Mouse (Mus musculus) left cerebral cortex, adult 2 months (tissue): Measurements from ENCODE around the gene Olfr222. TPM values are rescaled to one million over a fixed set of nuclear protein-coding genes. Genes with fewer than 3 reads are reported as not detected.

Source experiments
- DNase-seq, 2 experiments: peaks; one replicate each; pipeline ENCODE4 v3.0.0; 2021 to 2022; ENCODE audit warnings: low spot score in 2 of 2, mixed read lengths in 1 of 2; ENCODE audit errors: extremely low spot score in 1 of 2
- H3K27ac ChIP-seq: fragments of 200-600 bp; 2 replicates; pipeline ENCODE4 v1.8.1; 2022
- H3K4me3 ChIP-seq: fragments of 200-600 bp; 2 replicates; pipeline ENCODE4 v1.8.1; 2022
- CTCF ChIP-seq: fragments of 200-600 bp; IDR thresholded peaks from 2 replicates; pipeline ENCODE4 v1.8.1; 2022; ENCODE audit warnings: antibody characterized with exemption, mild to moderate bottlenecking, moderate library complexity
- intact Hi-C: fragments of 180-260 bp; cut with DNase I; formaldehyde crosslinking; loops from one replicate; pipeline ENCODE4 v1.15.1; 2025
- total RNA-seq, 2 experiments: library from RNA; stranded (reverse); gene quantifications; 2 replicates each; pipeline ENCODE4 v1.2.3; 2021

Gene Olfr222
- total RNA-seq, 2 experiments from 2014 or later, result not detected

DNA sequence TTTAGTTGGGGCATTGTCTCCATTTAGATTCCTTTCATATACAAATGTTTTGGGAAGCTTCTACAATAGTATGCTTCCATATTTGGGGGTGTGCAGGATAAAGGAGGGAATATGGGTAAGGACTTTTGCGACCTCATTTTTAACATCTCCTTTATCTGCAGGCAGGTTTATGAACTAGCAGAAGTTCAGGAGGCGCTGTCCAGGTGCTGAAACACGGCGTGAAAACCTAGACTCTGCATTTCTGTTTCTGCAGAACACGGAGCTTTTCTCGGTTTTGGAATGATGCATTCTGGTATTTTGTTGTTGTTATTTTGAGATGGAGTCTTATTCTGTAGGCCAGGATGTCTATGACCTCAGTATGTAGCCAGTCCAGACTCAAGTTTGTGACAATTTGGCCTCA lies 8.5 kb upstream of the Olfr222 start:
- no peak overlapping the region for H3K4me3 ChIP-seq
- H3K27ac ChIP-seq, result no peak overlapping the region
- intact Hi-C loops, result no loop called here
- no peak for TF ChIP-seq CTCF
- no peak for DNase-seq

DNA sequence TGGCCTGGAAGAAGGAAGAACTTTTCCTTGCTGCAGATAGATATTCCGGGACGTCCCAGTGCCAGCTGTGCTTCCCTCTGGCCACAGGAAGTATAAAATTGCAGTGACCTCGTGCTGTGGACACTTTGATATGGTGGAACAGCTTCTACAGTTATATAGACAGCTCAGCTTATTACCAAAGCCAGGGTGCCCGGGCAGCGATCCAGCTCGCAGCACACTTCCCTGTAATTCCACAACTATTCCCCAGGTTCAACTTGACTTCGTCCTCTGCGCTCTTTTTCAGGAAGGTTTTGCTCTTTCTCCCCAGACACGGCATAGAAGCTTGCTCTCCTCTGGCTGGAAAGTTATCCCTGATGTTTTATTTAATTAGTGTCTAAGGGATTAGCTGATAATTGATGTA lies 309 bp downstream of the Olfr222 start:
- no peak for TF ChIP-seq CTCF
- DNase-seq, result no peak
- H3K27ac ChIP-seq, result no peak overlapping the region
- intact Hi-C loops, result no loop called here
- H3K4me3 ChIP-seq, result no peak overlapping the region

DNA sequence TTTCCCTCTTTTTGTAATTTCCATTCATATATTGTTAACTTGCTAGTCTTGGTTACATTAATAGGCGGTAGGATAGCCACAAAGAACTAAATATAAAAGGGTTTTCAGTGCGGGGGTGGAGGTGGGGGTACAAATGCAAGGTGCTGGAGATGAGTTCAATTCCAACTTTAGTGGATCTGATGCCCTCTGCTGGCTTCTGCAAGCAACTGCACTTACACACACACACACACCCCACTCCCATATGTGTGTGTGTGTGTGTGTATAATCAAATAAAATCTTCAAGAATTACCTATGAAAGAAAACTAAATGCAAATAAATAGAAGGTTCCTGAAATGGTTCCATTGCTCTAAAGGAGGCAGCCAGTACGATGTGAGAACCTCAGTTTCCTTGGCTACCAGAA lies 6.7 kb downstream of the Olfr222 start:
- intact Hi-C loops, result loop anchor here (1.0 kb wide), 1 partner anchor 44 kb away; no protein-coding TSS in a partner anchor
- DNase-seq, result no peak
- peak; percentile 61 for TF ChIP-seq CTCF
- H3K27ac ChIP-seq, result no peak overlapping the region
- H3K4me3 ChIP-seq, result no peak overlapping the region

DNA sequence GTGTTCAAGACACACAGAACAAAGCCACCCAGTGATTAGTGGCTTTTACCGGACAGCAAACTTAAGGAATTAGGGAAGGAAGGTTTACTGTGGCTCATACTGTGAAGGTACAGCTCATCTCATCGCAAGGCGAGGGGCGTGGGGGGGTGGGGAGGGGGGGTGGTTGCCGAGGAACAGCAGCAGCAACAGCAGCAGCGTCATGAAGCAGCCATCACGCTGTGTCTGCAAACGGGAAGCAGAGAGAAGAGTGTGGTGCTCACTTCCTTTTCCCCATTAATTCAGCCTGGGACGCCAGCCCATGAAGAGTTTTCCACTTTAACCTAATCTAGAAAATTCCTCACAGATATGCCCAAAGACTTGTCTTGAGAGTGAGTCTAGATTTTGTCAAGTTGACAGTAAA lies 13.2 kb downstream of the Olfr222 start:
- no peak overlapping the region for H3K4me3 ChIP-seq
- no peak for TF ChIP-seq CTCF
- H3K27ac ChIP-seq, result no peak overlapping the region
- intact Hi-C loops, result no loop called here
- DNase-seq, result no peak

GRCm38 (mm10) chr11:59562336-59562735 lies 13.7 kb downstream of the Olfr222 start:
- H3K4me3 ChIP-seq, result no peak overlapping the region
- no peak for DNase-seq
- TF ChIP-seq CTCF, result no peak
- no peak overlapping the region for H3K27ac ChIP-seq
- intact Hi-C loops, result no loop called here

- H3K4me3 ChIP-seq, result no peak overlapping the region
- no peak for TF ChIP-seq CTCF
- DNase-seq, result no peak
- no peak overlapping the region for H3K27ac ChIP-seq
- intact Hi-C loops, result no loop called here
Observed at GRCm38 (mm10) chr11:59560906-59561305, 15.1 kb downstream of the Olfr222 start.

DNA sequence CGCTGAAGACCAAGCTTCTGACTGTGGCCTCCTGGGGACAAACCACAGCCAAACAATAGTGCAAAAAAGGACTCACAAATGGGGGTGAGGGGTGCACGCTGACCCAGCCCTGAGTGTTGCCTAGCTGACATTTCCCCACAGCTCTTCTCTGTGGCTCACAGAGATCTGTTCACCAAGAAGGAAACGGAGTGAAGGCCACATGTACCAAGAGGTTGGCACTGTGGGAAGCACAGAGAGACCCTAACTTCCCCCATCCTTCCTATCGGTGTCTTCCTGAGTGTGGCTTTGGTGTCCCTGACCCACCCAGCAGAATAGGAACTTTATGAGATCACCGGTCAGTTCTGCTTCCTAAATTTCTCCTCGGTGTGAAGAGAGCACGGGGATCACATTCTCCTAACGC lies 21.5 kb downstream of the Olfr222 start:
- intact Hi-C loops, result no loop called here
- no peak for TF ChIP-seq CTCF
- Histone ChIP-seq H3K27ac (no peak overlapping the region), H3K4me3 (no peak overlapping the region)
- no peak for DNase-seq

GRCm38 (mm10) chr11:59554127-59554526 lies 21.9 kb downstream of the Olfr222 start:
- Histone ChIP-seq H3K27ac (no peak overlapping the region), H3K4me3 (no peak overlapping the region)
- no peak for DNase-seq
- TF ChIP-seq CTCF, result no peak
- intact Hi-C loops, result no loop called here

GRCm38 (mm10) chr11:59544005-59544404 lies 32.0 kb downstream of the Olfr222 start:
- H3K27ac ChIP-seq, result no peak overlapping the region
- peak in 1 of 2 experiments; percentile 34 for DNase-seq
- no peak overlapping the region for H3K4me3 ChIP-seq
- intact Hi-C loops, result no loop called here
- no peak for TF ChIP-seq CTCF

GRCm38 (mm10) chr11:59543376-59543775 lies 32.7 kb downstream of the Olfr222 start:
- intact Hi-C loops, result loop anchor here (2.0 kb wide), 1 partner anchor 17 kb away; the partner anchor contains the start of gene Zkscan17
- no peak for DNase-seq
- TF ChIP-seq CTCF, result no peak
- H3K27ac ChIP-seq, result no peak overlapping the region
- no peak overlapping the region for H3K4me3 ChIP-seq

GRCm38 (mm10) chr11:59542442-59542841 lies 33.6 kb downstream of the Olfr222 start:
- TF ChIP-seq CTCF, result no peak
- H3K4me3 ChIP-seq, result no peak overlapping the region
- intact Hi-C loops, result loop anchor here (2.0 kb wide), 1 partner anchor 16 kb away; the partner anchor contains the start of gene Zkscan17
- peak overlapping the region; percentile 54; the same call in 1 of the 2 replicates for H3K27ac ChIP-seq
- DNase-seq, result no peak

GRCm38 (mm10) chr11:59541324-59541723 lies 34.7 kb downstream of the Olfr222 start, which contains the start of gene Nlrp3:
Gene Nlrp3 (plus strand): TSS chr11:59541568.
- Histone ChIP-seq H3K4me3 (no peak within 1 kb of the TSS), H3K27ac (peak within 1 kb of the TSS; percentile 54; the same call in 1 of the 2 replicates)
- TF ChIP-seq CTCF, result no peak
- DNase-seq, result no peak
- intact Hi-C loops, result no loop called here

- Histone ChIP-seq H3K4me3 (no peak overlapping the region), H3K27ac (no peak overlapping the region)
- intact Hi-C loops, result no loop called here
- no peak for DNase-seq
- TF ChIP-seq CTCF, result no peak
Observed at GRCm38 (mm10) chr11:59540123-59540522, 35.9 kb downstream of the Olfr222 start.
